Comparison of ENCODE assay signal across 9 mouse cellular contexts in the genomic region with DNA sequence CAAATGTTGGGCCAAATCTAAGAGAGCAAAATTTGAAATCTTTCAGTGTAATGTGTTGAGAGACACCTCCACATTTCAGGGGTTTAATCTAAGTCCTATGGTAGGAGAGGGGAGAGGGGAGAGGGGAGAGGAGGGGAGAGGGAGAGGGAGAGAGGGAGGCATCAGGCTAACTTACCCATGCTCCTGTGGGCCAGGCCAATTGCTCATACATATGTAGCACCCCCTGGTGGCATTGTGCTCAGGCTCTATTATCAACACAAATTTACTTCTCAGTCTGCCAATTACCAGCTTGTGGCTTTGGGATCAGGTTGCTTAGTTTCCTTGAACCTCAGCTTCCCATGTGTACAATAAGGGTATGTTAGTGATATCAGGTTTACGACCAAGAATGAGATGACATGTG.
A peak's percentile ranks its signal among the peaks of the same experiment; 100 is the strongest.
DNase-seq lines count a peak whose midpoint lies in the region; ATAC-seq and TF ChIP-seq lines count a peak whose summit lies in the region.
"Had no signal": no experiment of that assay in that cellular context is flagged by ENCODE, and none has a peak within 500 bp of the region (broad histone marks: within the 10 kb centered on the region; RNA-seq: fewer than 3 reads in every experiment).

No protein-coding gene starts in this region.

- no peak for ATAC-seq in limb, embryonic 11.5 days (ENCODE audit: insufficient number of reproducible peaks, low FRiP score, low TSS enrichment, low read depth)
- no peak for ATAC-seq in lung, embryonic 14.5 days (ENCODE audit: insufficient read depth)
- no peak for ATAC-seq in erythroid progenitor cell, adult 5-6 weeks (replicated peaks; ENCODE audit: low FRiP score, poor library complexity, severe bottlenecking)

- no peaks in the 10 kb centered on the region for H3K36me3 ChIP-seq in limb, embryonic 11.5 days (ENCODE audit: control insufficient read depth, insufficient read depth, low read length)
- H3K36me3 ChIP-seq in limb, embryonic 10.5 days, result no peaks in the 10 kb centered on the region
- no peaks in the 10 kb centered on the region for H3K36me3 ChIP-seq in lung, embryonic 14.5 days (ENCODE audit: insufficient read depth)
- H3K36me3 ChIP-seq: neural tube, embryonic 12.5 days had no signal

- no peak overlapping the region for H3K4me3 ChIP-seq in limb, embryonic 11.5 days (ENCODE audit: low read depth, low read length)
- H3K4me3 ChIP-seq in limb, embryonic 10.5 days, result no peak overlapping the region
- no peak overlapping the region for H3K4me3 ChIP-seq in lung, embryonic 14.5 days (ENCODE audit: low read depth, low read length)
- H3K4me3 ChIP-seq: neural tube, embryonic 12.5 days had no signal

- peak; percentile 34 to 45 for DNase-seq in cerebellum, postnatal 14 days
- DNase-seq in cerebellum, adult 8-10 months, result no peak
- peak; percentile 39 for DNase-seq in limb, embryonic 11.5 days (ENCODE audit: low spot score)
- no peak for DNase-seq in limb, embryonic 10.5 days (ENCODE audit: low spot score)
- peak; percentile 67 for DNase-seq in brain, adult 2 months (ENCODE audit: low read depth, low spot score)
- DNase-seq in lung, embryonic 14.5 days, result peak; percentile 43
- DNase-seq in frontal cortex, postnatal 25 days (ENCODE audit: low spot score in 2 of 2), result no peak

- no peak overlapping the region for H3K27ac ChIP-seq in limb, embryonic 11.5 days (replicated peaks; ENCODE audit: low read depth, low read length)
- H3K27ac ChIP-seq in limb, embryonic 10.5 days, result no peak overlapping the region
- H3K27ac ChIP-seq in lung, embryonic 14.5 days (ENCODE audit: low read depth), result no peak overlapping the region
- H3K27ac ChIP-seq: neural tube, embryonic 12.5 days had no signal

- H3K27me3 ChIP-seq in limb, embryonic 11.5 days (ENCODE audit: control insufficient read depth, insufficient read depth, low read length), result no peaks in the 10 kb centered on the region
- H3K27me3 ChIP-seq in limb, embryonic 10.5 days (ENCODE audit: low read depth, poor library complexity, severe bottlenecking), result no peaks in the 10 kb centered on the region
- no peaks in the 10 kb centered on the region for H3K27me3 ChIP-seq in lung, embryonic 14.5 days (ENCODE audit: insufficient read depth, low read length)
- H3K27me3 ChIP-seq: neural tube, embryonic 12.5 days had no signal

- H3K4me1 ChIP-seq in limb, embryonic 11.5 days (ENCODE audit: control insufficient read depth, insufficient read depth, low read length), result no peaks in the 10 kb centered on the region
- H3K4me1 ChIP-seq in limb, embryonic 10.5 days, result peaks cover 9% of the 10 kb centered on the region; the same call in 1 of the 2 replicates
- H3K4me1 ChIP-seq in lung, embryonic 14.5 days (ENCODE audit: insufficient read depth), result no peaks in the 10 kb centered on the region

- H3K9ac ChIP-seq in limb, embryonic 11.5 days (ENCODE audit: low read length), result no peak overlapping the region
- H3K9ac ChIP-seq in lung, embryonic 14.5 days, result no peak overlapping the region
- H3K9ac ChIP-seq: neural tube, embryonic 12.5 days had no signal

- peak; percentile 57 for TF ChIP-seq CTCF in lung, embryonic 14.5 days (IDR thresholded peaks at IDR 0.05; ENCODE audit: low read depth)

- WGBS in limb, embryonic 11.5 days, result 88% methylated on average over 1 of the region's 1 CpGs
- WGBS in limb, embryonic 10.5 days, result 83% methylated on average over 1 of the region's 1 CpGs
- WGBS in lung, embryonic 14.5 days, result 71% methylated on average over 1 of the region's 1 CpGs

- H3K9me3 ChIP-seq in limb, embryonic 11.5 days (ENCODE audit: control insufficient read depth, low read length), result no peaks in the 10 kb centered on the region
- no peaks in the 10 kb centered on the region for H3K9me3 ChIP-seq in limb, embryonic 10.5 days (replicated peaks)
- H3K9me3 ChIP-seq in lung, embryonic 14.5 days (ENCODE audit: low read depth, low read length), result no peaks in the 10 kb centered on the region
- H3K9me3 ChIP-seq: neural tube, embryonic 12.5 days had no signal

- no peak overlapping the region for H3K4me2 ChIP-seq in limb, embryonic 11.5 days (ENCODE audit: low read depth, severe bottlenecking)
- H3K4me2 ChIP-seq in lung, embryonic 14.5 days, result no peak overlapping the region
- H3K4me2 ChIP-seq: neural tube, embryonic 12.5 days had no signal

Comparison
In these comparisons a context has a peak if more than half of its experiments do, and no peak if none do; other contexts are left out.
1. DNase-seq: peak in cerebellum, postnatal 14 days (2 of 2), limb, embryonic 11.5 days (single experiment), brain, adult 2 months (single experiment) and lung, embryonic 14.5 days (single experiment); none in cerebellum, adult 8-10 months (single experiment), limb, embryonic 10.5 days (single experiment) and frontal cortex, postnatal 25 days (0 of 2).